Mouse (Mus musculus): ENCODE results near the gene Lmf1. TPM values are rescaled to one million over a fixed set of nuclear protein-coding genes. Genes with fewer than 3 reads are reported as not detected.

The Lmf1 gene
- polyA plus RNA-seq, 1 experiment from 2014 or later = 29.0 TPM

DNA sequence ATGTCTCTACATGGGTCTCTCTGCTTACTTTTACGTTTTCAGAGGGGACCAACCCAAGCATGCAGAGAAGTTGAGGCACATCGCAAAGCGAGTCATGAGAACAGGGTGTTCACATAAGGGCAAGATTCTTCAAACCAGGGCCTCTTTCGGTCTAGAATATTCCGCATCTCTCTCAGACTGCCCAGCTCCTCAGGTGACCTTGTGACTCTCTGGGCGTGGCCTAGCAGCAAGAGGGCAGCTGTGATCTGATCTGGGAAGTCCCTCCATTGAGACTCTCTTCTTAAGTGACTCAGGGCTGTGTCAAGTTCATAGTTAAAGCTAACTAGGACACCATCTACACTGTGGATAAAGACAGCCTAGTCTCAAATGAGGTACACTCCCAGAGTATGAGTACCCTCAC is 34.4 kb downstream of the Lmf1 start:
- no peak overlapping the region for H3K27ac ChIP-seq
- H3K9me3 ChIP-seq (replicated peaks) = no peaks in the 10 kb centered on the region
- 94% methylated on average over 6 of the region's 6 CpGs for WGBS
- H3K36me3 ChIP-seq = peaks cover 56% of the 10 kb centered on the region
- peaks cover 26% of the 10 kb centered on the region for H3K4me1 ChIP-seq
- no peak for DNase-seq (ENCODE audit: low spot score)
- peaks cover 5% of the 10 kb centered on the region; the same call in 1 of the 2 replicates for H3K27me3 ChIP-seq (ENCODE audit: low read depth, poor library complexity, severe bottlenecking)
- H3K4me3 ChIP-seq = no peak overlapping the region

GRCm38 (mm10) chr17:25614723-25615510 is 36.0 kb downstream of the Lmf1 start:
- Histone ChIP-seq H3K36me3 (peaks cover 61% of the 10 kb centered on the region), H3K4me1 (peaks cover 25% of the 10 kb centered on the region), H3K4me3 (no peak overlapping the region), H3K27me3 (ENCODE audit: low read depth, poor library complexity, severe bottlenecking) (no peaks in the 10 kb centered on the region), H3K27ac (no peak overlapping the region), H3K9me3 (replicated peaks) (no peaks in the 10 kb centered on the region)
- 95% methylated on average over 10 of the region's 10 CpGs for WGBS
- no peak for DNase-seq (ENCODE audit: low spot score)

GRCm38 (mm10) chr17:25618508-25619056 is 39.7 kb downstream of the Lmf1 start:
- no peaks in the 10 kb centered on the region for H3K9me3 ChIP-seq (replicated peaks)
- H3K4me1 ChIP-seq = peaks cover 22% of the 10 kb centered on the region
- H3K27ac ChIP-seq = no peak overlapping the region
- peaks cover 66% of the 10 kb centered on the region for H3K36me3 ChIP-seq
- no peaks in the 10 kb centered on the region for H3K27me3 ChIP-seq (ENCODE audit: low read depth, poor library complexity, severe bottlenecking)
- no peak for DNase-seq (ENCODE audit: low spot score)
- 84% methylated on average over 16 of the region's 16 CpGs for WGBS
- no peak overlapping the region for H3K4me3 ChIP-seq

DNA sequence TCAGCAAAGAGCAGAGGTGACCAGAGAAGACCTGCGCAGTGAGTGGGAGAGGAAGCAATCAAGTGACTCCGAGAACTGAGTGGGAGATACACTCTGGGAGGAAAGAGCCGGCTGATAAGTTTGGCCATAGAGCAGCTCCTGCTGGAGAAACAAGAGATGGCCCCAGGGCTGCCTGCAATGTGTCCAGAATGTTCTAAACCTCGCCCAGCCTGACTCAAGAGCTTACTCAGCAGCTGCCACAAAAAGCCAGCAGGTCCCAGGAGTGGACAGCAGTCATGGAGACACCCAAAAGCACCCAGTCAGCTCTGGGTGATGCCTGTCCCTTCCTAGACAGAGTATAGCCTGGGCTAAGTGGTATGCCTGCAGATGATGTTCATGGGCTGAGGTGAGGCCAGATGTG is 44.6 kb downstream of the Lmf1 start:
- WGBS = 86% methylated on average over 4 of the region's 4 CpGs
- H3K4me1 ChIP-seq = peaks cover 35% of the 10 kb centered on the region
- peak overlapping the region; percentile 7; the same call in 1 of the 2 replicates for H3K27ac ChIP-seq
- no peaks in the 10 kb centered on the region for H3K9me3 ChIP-seq (replicated peaks)
- peaks cover 35% of the 10 kb centered on the region for H3K36me3 ChIP-seq
- no peak for DNase-seq (ENCODE audit: low spot score)
- H3K4me3 ChIP-seq = no peak overlapping the region
- no peaks in the 10 kb centered on the region for H3K27me3 ChIP-seq (ENCODE audit: low read depth, poor library complexity, severe bottlenecking)

GRCm38 (mm10) chr17:25623935-25624334 is 45.0 kb downstream of the Lmf1 start:
- no peaks in the 10 kb centered on the region for H3K27me3 ChIP-seq (ENCODE audit: low read depth, poor library complexity, severe bottlenecking)
- no peaks in the 10 kb centered on the region for H3K9me3 ChIP-seq (replicated peaks)
- H3K36me3 ChIP-seq = peaks cover 35% of the 10 kb centered on the region
- peak overlapping the region; percentile 7; the same call in 1 of the 2 replicates for H3K27ac ChIP-seq
- 58% methylated on average over 11 of the region's 11 CpGs for WGBS
- DNase-seq (ENCODE audit: low spot score) = no peak
- no peak overlapping the region for H3K4me3 ChIP-seq
- peaks cover 32% of the 10 kb centered on the region for H3K4me1 ChIP-seq

GRCm38 (mm10) chr17:25624446-25625119 is 45.7 kb downstream of the Lmf1 start:
- no peaks in the 10 kb centered on the region for H3K27me3 ChIP-seq (ENCODE audit: low read depth, poor library complexity, severe bottlenecking)
- no peaks in the 10 kb centered on the region for H3K9me3 ChIP-seq (replicated peaks)
- H3K27ac ChIP-seq = no peak overlapping the region
- peaks cover 26% of the 10 kb centered on the region for H3K4me1 ChIP-seq
- H3K36me3 ChIP-seq = peaks cover 34% of the 10 kb centered on the region
- DNase-seq (ENCODE audit: low spot score) = no peak
- 59% methylated on average over 13 of the region's 13 CpGs for WGBS
- H3K4me3 ChIP-seq = no peak overlapping the region

- Histone ChIP-seq H3K27ac (peak overlapping the region; percentile 53; the same call in 1 of the 2 replicates), H3K4me1 (peaks cover 19% of the 10 kb centered on the region), H3K27me3 (ENCODE audit: low read depth, poor library complexity, severe bottlenecking) (no peaks in the 10 kb centered on the region), H3K9me3 (replicated peaks) (no peaks in the 10 kb centered on the region), H3K36me3 (peaks cover 28% of the 10 kb centered on the region), H3K4me3 (no peak overlapping the region)
- WGBS = 81% methylated on average over 7 of the region's 7 CpGs
- no peak for DNase-seq (ENCODE audit: low spot score)
Measured at GRCm38 (mm10) chr17:25625282-25625681, 46.4 kb downstream of the Lmf1 start.

- peak overlapping the region; percentile 53; the same call in 1 of the 2 replicates for H3K27ac ChIP-seq
- H3K9me3 ChIP-seq (replicated peaks) = no peaks in the 10 kb centered on the region
- no peaks in the 10 kb centered on the region for H3K27me3 ChIP-seq (ENCODE audit: low read depth, poor library complexity, severe bottlenecking)
- 83% methylated on average over 20 of the region's 20 CpGs for WGBS
- DNase-seq (ENCODE audit: low spot score) = no peak
- H3K36me3 ChIP-seq = peaks cover 21% of the 10 kb centered on the region
- H3K4me1 ChIP-seq = peaks cover 19% of the 10 kb centered on the region
- no peak overlapping the region for H3K4me3 ChIP-seq
Measured at GRCm38 (mm10) chr17:25626196-25627043, 47.5 kb downstream of the Lmf1 start.

GRCm38 (mm10) chr17:25630313-25630712 is 51.4 kb downstream of the Lmf1 start:
- peaks cover 38% of the 10 kb centered on the region for H3K36me3 ChIP-seq
- peaks cover 5% of the 10 kb centered on the region; the same call in 1 of the 2 replicates for H3K27me3 ChIP-seq (ENCODE audit: low read depth, poor library complexity, severe bottlenecking)
- DNase-seq (ENCODE audit: low spot score) = no peak
- H3K4me3 ChIP-seq = no peak overlapping the region
- 90% methylated on average over 5 of the region's 5 CpGs for WGBS
- H3K4me1 ChIP-seq = peaks cover 21% of the 10 kb centered on the region
- no peaks in the 10 kb centered on the region for H3K9me3 ChIP-seq (replicated peaks)
- H3K27ac ChIP-seq = no peak overlapping the region

DNA sequence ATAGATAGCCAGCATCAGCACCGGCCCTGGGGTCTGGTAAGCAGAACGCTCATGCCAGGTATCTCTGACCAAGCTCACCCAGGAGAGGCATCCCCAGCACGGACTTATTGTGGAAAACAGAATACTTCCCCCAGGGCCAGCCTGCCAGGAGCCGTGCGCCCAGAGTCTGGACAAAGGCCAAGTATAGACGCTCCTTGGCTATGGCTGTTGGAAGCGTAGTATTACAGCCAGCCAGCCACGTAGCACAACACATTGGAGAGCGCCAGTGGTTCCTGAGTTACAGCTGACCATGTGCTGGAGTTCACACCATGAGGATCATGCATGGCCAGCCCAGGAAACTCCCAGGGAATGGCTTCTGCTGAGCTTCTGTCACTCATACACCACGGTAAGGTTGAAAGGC is 55.2 kb downstream of the Lmf1 start:
- no peak for DNase-seq (ENCODE audit: low spot score)
- 94% methylated on average over 10 of the region's 10 CpGs for WGBS
- H3K36me3 ChIP-seq = peaks cover 31% of the 10 kb centered on the region

GRCm38 (mm10) chr17:25635387-25635786 is 56.5 kb downstream of the Lmf1 start:
- H3K36me3 ChIP-seq = peaks cover 31% of the 10 kb centered on the region
- H3K4me1 ChIP-seq = peaks cover 58% of the 10 kb centered on the region
- H3K9me3 ChIP-seq (replicated peaks) = no peaks in the 10 kb centered on the region
- WGBS = 39% methylated on average over 8 of the region's 8 CpGs
- peak; percentile 53 for DNase-seq (ENCODE audit: low spot score)
- peak overlapping the region; percentile 80 for H3K27ac ChIP-seq
- peaks cover 5% of the 10 kb centered on the region; the same call in 1 of the 2 replicates for H3K27me3 ChIP-seq (ENCODE audit: low read depth, poor library complexity, severe bottlenecking)
- no peak overlapping the region for H3K4me3 ChIP-seq

More for the DNA sequence above, 55.2 kb downstream of the Lmf1 start:
- Histone ChIP-seq H3K27ac (peak overlapping the region; percentile 74; the same call in 1 of the 2 replicates), H3K27me3 (ENCODE audit: low read depth, poor library complexity, severe bottlenecking) (peaks cover 5% of the 10 kb centered on the region; the same call in 1 of the 2 replicates), H3K4me1 (peaks cover 51% of the 10 kb centered on the region), H3K4me3 (no peak overlapping the region), H3K9me3 (replicated peaks) (no peaks in the 10 kb centered on the region)

DNA sequence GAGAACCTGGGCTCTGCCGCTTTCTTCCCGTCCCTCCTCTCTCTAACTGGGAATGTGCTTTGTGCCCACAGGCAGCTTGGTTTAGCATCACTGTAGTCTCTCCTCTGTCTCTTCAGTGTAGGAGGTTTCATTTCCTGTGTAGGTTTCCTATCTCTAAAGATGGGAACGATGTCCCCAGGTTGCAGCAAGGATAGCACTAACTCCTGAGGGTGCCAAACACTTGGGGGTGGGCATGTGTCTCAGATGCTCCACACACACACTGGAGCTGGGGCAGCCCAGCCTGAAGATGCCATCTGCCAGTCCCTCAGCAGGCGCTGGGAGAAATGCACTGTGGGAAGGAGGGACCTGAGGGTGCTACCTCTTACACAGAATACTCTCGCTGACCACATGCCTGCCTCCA is 56.9 kb downstream of the Lmf1 start:
- Histone ChIP-seq H3K36me3 (peaks cover 31% of the 10 kb centered on the region), H3K4me3 (no peak overlapping the region), H3K27me3 (ENCODE audit: low read depth, poor library complexity, severe bottlenecking) (peaks cover 5% of the 10 kb centered on the region; the same call in 1 of the 2 replicates), H3K27ac (peak overlapping the region; percentile 80), H3K4me1 (peaks cover 58% of the 10 kb centered on the region), H3K9me3 (replicated peaks) (no peaks in the 10 kb centered on the region)
- DNase-seq (ENCODE audit: low spot score) = no peak
- 88% methylated on average over 5 of the region's 5 CpGs for WGBS

Measured in limb, embryonic 10.5 days (tissue).